Mouse (Mus musculus) monocyte, adult 2 months (primary cell): ENCODE results near the gene Sp8.

Experiments
- DNase-seq, 2 experiments: peaks; one replicate each; pipeline ENCODE4 v3.0.0; 2022; ENCODE audit warnings: low spot score in 2 of 2, low read depth in 1 of 2

The Sp8 gene

GRCm38 (mm10) chr12:118846221-118846620 is at the start of gene Sp8:
Gene Sp8, plus strand, starts transcription at chr12:118846329.
- DNase-seq = no peak

DNA sequence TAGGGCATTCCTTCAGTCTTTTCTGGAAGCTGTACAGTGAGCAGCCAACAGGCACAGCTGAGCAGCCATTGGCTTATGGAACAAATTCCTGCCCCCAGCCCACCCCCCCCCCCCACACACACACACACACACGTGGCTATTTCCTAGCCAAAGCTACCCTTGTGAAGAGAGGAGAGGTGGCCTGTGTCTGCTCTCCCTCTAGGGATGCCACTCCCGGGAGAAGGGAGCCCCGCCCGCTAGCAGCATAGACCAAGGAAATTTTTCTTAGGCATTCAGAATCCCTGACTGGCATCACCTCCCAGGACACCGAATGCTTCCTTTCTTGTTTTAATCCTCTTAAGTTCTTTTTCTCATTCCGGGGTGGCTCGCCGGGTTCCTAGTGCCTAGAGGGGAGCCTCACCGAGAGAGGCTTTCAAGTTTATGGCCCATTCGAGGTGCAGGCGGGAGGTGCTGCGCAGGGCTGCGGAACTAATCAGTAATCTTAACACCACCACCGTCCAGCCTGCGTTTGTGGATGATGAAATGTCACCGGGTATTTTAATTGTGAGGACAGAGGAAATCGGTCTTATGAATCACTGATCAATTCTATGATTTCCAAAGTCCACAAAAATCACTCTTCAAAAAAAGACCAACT is 34.7 kb upstream of the Sp8 start:
- DNase-seq = no peak

GRCm38 (mm10) chr12:118814561-118814960 is 31.6 kb upstream of the Sp8 start:
- DNase-seq = no peak

DNA sequence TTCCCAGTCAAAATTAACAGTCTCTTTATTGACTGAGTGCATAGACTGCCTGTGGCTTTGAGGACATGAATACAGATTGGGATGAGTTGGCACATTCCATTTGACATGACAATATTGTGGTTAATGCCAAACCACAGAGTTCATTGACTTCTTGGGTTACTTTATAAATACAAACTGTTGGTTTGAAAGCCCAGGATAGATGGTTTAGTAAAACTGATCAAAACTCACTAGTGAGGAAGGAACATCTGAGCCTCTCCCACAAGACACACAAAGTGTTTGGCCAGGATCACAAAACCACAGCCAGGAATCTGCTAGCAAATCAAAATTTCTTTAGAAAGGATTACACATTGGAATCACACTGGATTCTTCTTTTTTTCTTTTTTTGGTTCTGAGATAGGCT is 30.0 kb upstream of the Sp8 start:
- no peak for DNase-seq

DNA sequence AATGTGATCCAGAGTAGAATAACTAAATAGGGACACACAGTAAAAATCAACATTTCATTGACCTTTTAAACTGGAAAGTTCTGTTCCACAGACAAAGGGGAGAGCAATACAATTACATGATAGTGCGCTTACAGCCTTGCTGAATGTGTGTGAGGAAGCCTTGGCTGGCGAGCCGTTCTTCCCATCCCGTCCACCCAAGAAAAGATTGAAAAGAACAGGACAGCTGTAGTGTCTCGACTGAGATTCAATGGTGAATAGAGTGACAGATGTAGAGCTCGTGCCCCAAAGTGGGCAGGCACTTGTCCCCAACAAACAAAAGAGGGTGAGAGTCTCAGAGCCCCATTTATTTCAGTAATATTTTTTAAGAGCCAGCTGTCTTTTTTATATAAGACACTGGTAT is 16.2 kb upstream of the Sp8 start:
- no peak for DNase-seq

- DNase-seq = no peak
Observed at GRCm38 (mm10) chr12:118836411-118837341, 9.5 kb upstream of the Sp8 start.

DNA sequence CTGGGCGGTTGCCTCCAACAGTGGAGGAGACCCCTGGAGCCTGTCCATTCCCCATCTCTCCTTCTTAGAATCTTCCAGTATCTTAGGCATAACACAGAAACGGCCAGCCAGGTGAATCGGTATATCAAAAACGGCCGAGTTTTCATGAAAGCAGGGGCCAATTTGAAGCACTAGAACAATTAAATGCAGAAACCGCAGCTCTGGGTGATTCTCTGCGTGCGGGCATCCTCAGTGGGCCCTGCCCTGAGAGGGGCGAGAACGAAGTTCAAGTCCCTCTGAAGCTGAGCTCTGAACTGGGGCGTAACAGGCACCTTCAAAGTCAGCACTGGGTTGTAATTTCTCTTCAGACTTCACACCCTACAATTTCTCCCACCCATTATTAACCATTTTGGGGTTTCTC is 8.8 kb upstream of the Sp8 start:
- no peak for DNase-seq

DNA sequence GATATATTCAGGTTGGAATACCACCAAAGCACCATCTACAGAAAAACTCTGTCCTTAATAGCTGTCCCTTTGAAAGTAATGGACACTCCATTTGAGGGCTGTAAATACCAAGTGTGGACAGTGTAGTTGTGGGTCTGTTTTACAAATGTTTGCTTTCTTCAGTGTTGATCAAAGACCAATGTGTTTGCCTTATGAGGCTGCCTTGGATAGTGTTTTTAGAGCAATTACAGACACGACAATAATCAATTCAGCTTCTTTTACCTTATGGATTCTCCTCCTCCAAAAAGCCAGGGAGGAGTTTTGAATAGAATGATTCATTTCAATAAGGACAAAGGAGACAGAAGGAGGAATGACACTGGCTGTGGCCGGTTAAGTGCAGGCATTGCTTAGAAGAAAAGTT is 7.9 kb upstream of the Sp8 start:
- DNase-seq = no peak

DNA sequence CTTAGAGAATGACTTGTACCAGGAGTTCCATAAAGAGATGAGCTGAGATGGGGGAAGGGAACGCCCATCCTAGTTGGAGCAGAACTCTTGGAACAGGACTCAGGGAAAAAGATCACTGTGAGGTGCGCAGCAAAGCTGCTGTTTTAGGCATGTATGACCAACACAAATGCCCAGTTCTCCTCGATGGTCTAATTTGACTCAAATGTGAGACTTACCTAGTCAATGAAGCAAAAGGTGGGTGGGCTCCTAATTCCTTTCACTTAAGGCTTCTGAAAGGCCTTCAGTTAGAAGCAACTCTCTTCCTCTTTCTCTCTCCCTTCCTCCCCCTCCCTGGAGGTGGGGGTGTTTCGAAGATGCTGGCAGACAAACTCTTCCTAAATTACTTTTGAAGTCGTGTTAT is 6.7 kb upstream of the Sp8 start:
- DNase-seq = no peak

DNA sequence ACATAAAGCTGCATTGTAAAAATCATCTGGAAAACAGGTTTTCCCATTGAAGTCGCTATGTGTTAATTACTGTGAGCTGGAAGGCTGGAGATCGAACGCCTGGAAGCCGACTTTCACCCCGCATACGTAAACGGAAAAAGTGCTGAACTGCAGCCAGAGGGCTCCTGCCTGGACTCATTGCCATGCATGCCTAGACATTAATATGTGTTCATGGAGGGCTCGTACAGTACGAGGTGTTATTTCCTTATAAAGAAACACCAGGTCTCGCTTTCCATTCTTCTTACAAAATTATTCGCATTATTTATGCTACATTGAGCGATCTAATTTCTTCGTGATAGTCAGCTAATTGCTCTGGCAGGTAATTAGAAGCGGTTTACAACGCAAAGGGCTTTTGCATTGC is 5.8 kb upstream of the Sp8 start:
- DNase-seq = no peak

DNA sequence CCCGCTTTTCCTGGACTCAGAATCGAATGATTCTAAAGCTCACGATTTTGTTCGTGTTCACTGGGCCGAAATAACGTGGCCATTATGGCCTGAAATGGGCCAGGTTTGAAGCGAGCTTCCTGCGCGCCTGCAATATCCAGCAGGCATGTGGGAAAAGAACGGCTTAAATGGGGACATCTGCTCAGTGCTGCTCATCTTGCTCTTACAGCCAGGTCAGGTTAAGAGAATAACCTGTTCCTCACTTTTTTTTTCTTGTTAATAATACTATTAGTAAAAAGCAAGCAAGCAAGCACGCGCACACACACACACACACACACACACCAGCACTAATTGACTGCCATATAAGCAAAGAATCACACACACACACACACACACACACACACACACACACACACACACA is 5.3 kb upstream of the Sp8 start:
- no peak for DNase-seq

- DNase-seq = no peak
Observed at GRCm38 (mm10) chr12:118841381-118841922, 4.7 kb upstream of the Sp8 start.

GRCm38 (mm10) chr12:118841971-118842550 is 4.1 kb upstream of the Sp8 start:
- no peak for DNase-seq

- DNase-seq = no peak
Observed at GRCm38 (mm10) chr12:118842671-118843411, 3.3 kb upstream of the Sp8 start.

GRCm38 (mm10) chr12:118844111-118844510 is 2.0 kb upstream of the Sp8 start:
- no peak for DNase-seq

- DNase-seq = no peak
Observed at GRCm38 (mm10) chr12:118844841-118845240, 1.3 kb upstream of the Sp8 start.

DNA sequence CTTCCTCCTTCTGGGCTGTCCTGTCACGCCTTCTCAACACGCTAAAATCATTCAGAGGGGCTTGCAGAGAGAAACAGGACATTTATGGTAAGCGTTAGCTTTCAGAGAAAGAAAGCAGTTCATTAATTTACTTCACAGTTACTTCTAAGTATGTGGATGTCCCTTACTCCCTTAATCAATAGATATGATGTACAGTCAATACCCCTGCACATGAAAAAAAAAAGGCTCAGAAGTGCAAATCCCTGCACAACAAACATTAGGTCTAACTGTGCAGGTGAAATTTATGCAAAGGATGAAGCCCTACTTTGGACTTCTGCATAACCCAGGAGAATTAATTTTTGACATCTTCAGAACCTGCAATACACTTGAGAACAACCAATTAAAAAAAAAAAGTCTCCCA is 778 bp upstream of the Sp8 start:
- no peak for DNase-seq

DNA sequence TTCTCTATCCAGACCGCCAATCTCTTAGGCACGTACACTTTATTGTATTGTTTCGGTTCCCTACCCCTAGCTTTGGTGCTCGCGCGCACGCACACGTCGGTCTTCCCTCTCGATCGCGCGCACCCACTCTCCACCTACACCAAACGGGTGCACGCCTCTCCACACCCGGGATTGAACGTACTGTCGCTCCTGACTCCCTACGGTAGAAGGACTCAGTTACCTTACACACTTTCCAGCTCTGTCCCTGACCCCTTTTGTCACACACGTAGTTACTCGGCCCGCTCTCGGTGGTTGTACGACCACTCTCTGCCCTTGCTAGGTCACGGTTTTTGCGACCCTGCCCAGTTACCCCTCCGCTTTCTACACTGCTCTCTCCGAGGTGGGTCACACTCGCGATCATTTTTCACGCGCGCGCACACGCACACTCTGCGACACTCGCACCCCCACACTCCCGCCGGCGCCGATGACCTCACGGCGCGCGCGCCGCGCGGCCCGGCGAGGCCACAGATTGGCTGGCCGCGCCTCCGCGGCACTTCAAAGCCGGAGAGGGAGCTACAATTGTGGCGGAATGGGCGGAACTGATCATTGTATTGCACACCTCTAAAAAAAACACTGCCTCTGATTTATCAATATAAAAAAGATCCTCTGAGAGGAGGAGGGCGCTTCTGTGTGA is 656 bp downstream of the Sp8 start:
- DNase-seq = no peak

DNA sequence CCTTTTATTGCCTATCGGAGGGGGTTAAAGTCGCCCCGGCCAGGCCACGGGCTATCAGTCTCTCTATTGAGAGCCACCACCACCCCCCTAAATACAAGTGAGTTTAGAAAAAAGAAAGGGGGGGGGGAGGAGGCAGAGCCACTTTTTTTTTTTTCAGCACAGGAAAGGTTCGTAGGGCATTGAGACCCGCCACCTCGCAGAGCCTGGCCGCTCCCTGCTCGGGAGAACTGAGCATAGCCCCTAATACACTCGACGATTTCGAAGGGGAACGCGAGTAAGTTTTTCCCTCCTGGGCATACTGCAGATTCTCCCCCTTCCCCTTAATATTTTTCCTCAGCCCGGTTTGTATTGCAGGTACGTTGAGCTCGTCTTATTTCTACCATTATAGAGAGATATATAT is 1.3 kb downstream of the Sp8 start:
- no peak for DNase-seq

DNA sequence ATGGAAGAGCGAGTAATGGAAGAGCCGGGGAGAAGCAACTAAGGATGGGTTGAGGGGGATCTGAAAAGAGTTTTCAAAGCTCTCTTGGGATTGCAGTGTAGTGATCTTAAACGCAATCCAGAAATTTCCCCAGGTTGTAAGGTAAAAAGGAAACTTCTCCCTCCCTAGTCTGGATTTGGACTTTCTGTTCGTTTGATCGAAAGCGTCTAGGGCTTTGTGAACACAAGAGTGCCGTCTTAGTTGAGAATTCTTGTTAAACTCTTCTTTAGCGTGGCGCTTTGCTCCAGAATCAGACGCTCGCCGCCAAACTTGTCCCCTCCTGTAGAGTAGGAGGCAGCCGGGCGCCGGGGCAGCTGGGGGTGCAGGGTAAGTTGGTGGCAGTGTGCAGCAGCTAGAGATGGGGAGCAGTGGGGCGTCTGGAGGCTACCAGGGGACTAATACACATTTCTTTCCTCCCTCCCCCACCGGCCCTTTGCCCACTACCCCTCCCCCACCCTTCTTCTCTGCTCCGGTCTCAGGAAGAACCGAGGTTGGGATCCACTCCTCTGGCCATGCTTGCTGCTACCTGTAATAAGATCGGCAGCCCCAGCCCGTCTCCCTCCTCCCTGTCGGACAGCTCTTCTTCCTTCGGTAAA is 1.8 kb downstream of the Sp8 start:
- no peak for DNase-seq
